Mouse (Mus musculus) embryonic facial prominence, embryonic 15.5 days (tissue): ENCODE results near the gene Fbxw2. TPM values are rescaled to one million over a fixed set of nuclear protein-coding genes. Genes with fewer than 3 reads are reported as not detected.
A peak's percentile ranks its signal among the peaks of the same experiment; 100 is the strongest.
"Not testable (repeated sequence)": the region's sequence is repeated elsewhere in the genome, so short reads cannot be mapped to it uniquely, and the experiment has no call there.

Experiments used
- ATAC-seq: fragments of 200-750 bp; cut with Nextera tagmentation; 2 replicates; pipeline ENCODE4 v1.8.0; 2017; ENCODE audit warnings: low read depth, moderate TSS enrichment; ENCODE audit not compliant: insufficient number of reproducible peaks, low FRiP score, low TSS enrichment
- H3K27ac ChIP-seq: fragments of 300-500 bp; sonication (generic); replicated peaks from 2 replicates; pipeline ENCODE4 v1.5.1; 2015; ENCODE audit warnings: mild to moderate bottlenecking, inconsistent platforms
- H3K27me3 ChIP-seq: fragments of 300-500 bp; sonication (generic); 2 replicates; pipeline ENCODE4 v1.6.1; 2015; ENCODE audit warnings: inconsistent platforms
- H3K36me3 ChIP-seq: fragments of 300-500 bp; sonication (generic); 2 replicates; pipeline ENCODE4 v1.6.1; 2015; ENCODE audit warnings: mild to moderate bottlenecking, inconsistent platforms
- H3K4me1 ChIP-seq: fragments of 300-500 bp; sonication (generic); 2 replicates; pipeline ENCODE4 v1.6.1; 2015; ENCODE audit warnings: inconsistent platforms
- H3K4me2 ChIP-seq: fragments of 300-500 bp; sonication (generic); replicated peaks from 2 replicates; pipeline ENCODE4 v1.6.1; 2015; ENCODE audit warnings: mild to moderate bottlenecking, inconsistent platforms
- H3K4me3 ChIP-seq: fragments of 300-500 bp; sonication (generic); replicated peaks from 2 replicates; pipeline ENCODE4 v1.5.1; 2015; ENCODE audit warnings: mild to moderate bottlenecking, inconsistent platforms
- H3K9ac ChIP-seq: fragments of 300-500 bp; sonication (generic); 2 replicates; pipeline ENCODE4 v1.6.1; 2015; ENCODE audit warnings: inconsistent platforms
- H3K9me3 ChIP-seq: fragments of 300-500 bp; sonication (generic); replicated peaks from 2 replicates; pipeline ENCODE4 v1.6.1; 2016; ENCODE audit warnings: inconsistent platforms
- WGBS: fragments of 180-500 bp; shearing (Covaris S2); methylation state at CpG from one replicate; pipeline ENCODE4 v1.1.7; 2015; 5-methylcytosine and 5-hydroxymethylcytosine counted together
- polyA plus RNA-seq: library from polyadenylated mRNA; unstranded; fragments of >200 nt; fragmentation: Nextera tagmentation; extraction: Ambion mirVana; gene quantifications from 2 replicates; pipeline ENCODE4 v1.2.1, GENCODE M21; 2015

The Fbxw2 gene
- polyA plus RNA-seq, 1 experiment from 2014 or later, result 95.6 TPM

GRCm38 (mm10) chr2:34810775-34811174 lies 15.3 kb downstream of the Fbxw2 start:
- Histone ChIP-seq H3K36me3 (peaks cover 73% of the 10 kb centered on the region), H3K4me1 (no peaks in the 10 kb centered on the region), H3K9ac (no peak overlapping the region), H3K27me3 (no peaks in the 10 kb centered on the region), H3K4me2 (no peak overlapping the region), H3K9me3 (no peaks in the 10 kb centered on the region), H3K27ac (no peak overlapping the region), H3K4me3 (no peak overlapping the region)
- ATAC-seq, result no peak
- WGBS, result 93% methylated on average over 3 of the region's 3 CpGs

GRCm38 (mm10) chr2:34809568-34809967 lies 16.5 kb downstream of the Fbxw2 start:
- H3K4me3 ChIP-seq, result no peak overlapping the region
- no peaks in the 10 kb centered on the region for H3K9me3 ChIP-seq
- ATAC-seq, result no peak
- 0 out of 2 replicates have a peak, but pooled peaks cover 3% of the 10 kb centered on the region for H3K4me1 ChIP-seq
- no peak overlapping the region for H3K9ac ChIP-seq
- H3K27ac ChIP-seq, result no peak overlapping the region
- no peak overlapping the region for H3K4me2 ChIP-seq
- peaks cover 70% of the 10 kb centered on the region for H3K36me3 ChIP-seq
- WGBS, result 90% methylated on average over 1 of the region's 1 CpGs
- no peaks in the 10 kb centered on the region for H3K27me3 ChIP-seq

- no peak overlapping the region for H3K9ac ChIP-seq
- H3K4me2 ChIP-seq, result no peak overlapping the region
- no peak for ATAC-seq
- no peaks in the 10 kb centered on the region for H3K9me3 ChIP-seq
- H3K27ac ChIP-seq, result no peak overlapping the region
- 82% methylated on average over 2 of the region's 2 CpGs for WGBS
- H3K27me3 ChIP-seq, result no peaks in the 10 kb centered on the region
- no peak overlapping the region for H3K4me3 ChIP-seq
- H3K4me1 ChIP-seq, result peaks cover 11% of the 10 kb centered on the region
- peaks cover 58% of the 10 kb centered on the region for H3K36me3 ChIP-seq
Observed at GRCm38 (mm10) chr2:34808057-34808456, 18.1 kb downstream of the Fbxw2 start.

GRCm38 (mm10) chr2:34805364-34805950 lies 20.7 kb downstream of the Fbxw2 start:
- 95% methylated on average over 10 of the region's 10 CpGs for WGBS
- Histone ChIP-seq H3K27ac (no peak overlapping the region), H3K27me3 (no peaks in the 10 kb centered on the region), H3K4me3 (no peak overlapping the region), H3K4me1 (peaks cover 12% of the 10 kb centered on the region), H3K9ac (no peak overlapping the region), H3K36me3 (peaks cover 35% of the 10 kb centered on the region), H3K9me3 (no peaks in the 10 kb centered on the region), H3K4me2 (no peak overlapping the region)
- ATAC-seq, result no peak

GRCm38 (mm10) chr2:34804815-34805214 lies 21.3 kb downstream of the Fbxw2 start:
- ATAC-seq, result no peak
- no peak overlapping the region for H3K4me2 ChIP-seq

GRCm38 (mm10) chr2:34804172-34804571 lies 21.9 kb downstream of the Fbxw2 start:
- ATAC-seq, result no peak
- Histone ChIP-seq H3K9ac (no peak overlapping the region), H3K9me3 (no peaks in the 10 kb centered on the region), H3K27me3 (no peaks in the 10 kb centered on the region), H3K4me3 (no peak overlapping the region), H3K4me1 (peaks cover 20% of the 10 kb centered on the region), H3K36me3 (peaks cover 27% of the 10 kb centered on the region), H3K4me2 (peak overlapping the region; percentile 42; the same call in 1 of the 2 replicates), H3K27ac (no peak overlapping the region)
- WGBS, result 93% methylated on average over 2 of the region's 2 CpGs

More at GRCm38 (mm10) chr2:34804815-34805214, 21.3 kb downstream of the Fbxw2 start:
- 62% methylated on average over 1 of the region's 1 CpGs for WGBS
- Histone ChIP-seq H3K36me3 (peaks cover 32% of the 10 kb centered on the region), H3K27me3 (no peaks in the 10 kb centered on the region), H3K9me3 (no peaks in the 10 kb centered on the region), H3K9ac (no peak overlapping the region), H3K4me3 (no peak overlapping the region), H3K4me1 (peaks cover 18% of the 10 kb centered on the region), H3K27ac (no peak overlapping the region)

GRCm38 (mm10) chr2:34803746-34804145 lies 22.4 kb downstream of the Fbxw2 start:
- peak overlapping the region; percentile 42 for H3K4me2 ChIP-seq
- no peaks in the 10 kb centered on the region for H3K9me3 ChIP-seq
- no peak overlapping the region for H3K9ac ChIP-seq
- H3K27me3 ChIP-seq, result no peaks in the 10 kb centered on the region
- WGBS, result 57% methylated on average over 3 of the region's 3 CpGs
- H3K4me1 ChIP-seq, result peaks cover 24% of the 10 kb centered on the region
- H3K36me3 ChIP-seq, result peaks cover 23% of the 10 kb centered on the region
- ATAC-seq, result no peak
- no peak overlapping the region for H3K27ac ChIP-seq
- peak overlapping the region; percentile 24 for H3K4me3 ChIP-seq

- WGBS, result under 1% methylated on average over 30 of the region's 32 CpGs
- 0 out of 2 replicates have a peak, but pooled peaks have one; percentile 9 for ATAC-seq
Observed at GRCm38 (mm10) chr2:34802565-34803245, 23.4 kb downstream of the Fbxw2 start.

GRCm38 (mm10) chr2:34801516-34802482 lies 24.3 kb downstream of the Fbxw2 start:
- WGBS, result 4% methylated on average over 39 of the region's 39 CpGs
- peaks cover 29% of the 10 kb centered on the region for H3K4me1 ChIP-seq

More at GRCm38 (mm10) chr2:34802565-34803245, 23.4 kb downstream of the Fbxw2 start:
- not testable (repeated sequence) for H3K9me3 ChIP-seq, H3K27me3 ChIP-seq
- Histone ChIP-seq H3K4me3 (peak overlapping the region; percentile 70), H3K27ac (peak overlapping the region; percentile 94), H3K4me1 (peaks cover 29% of the 10 kb centered on the region), H3K9ac (peak overlapping the region; percentile 85), H3K4me2 (peak overlapping the region; percentile 59), H3K36me3 (peaks cover 16% of the 10 kb centered on the region; the same call in 1 of the 2 replicates)

GRCm38 (mm10) chr2:34800371-34800770 lies 25.7 kb downstream of the Fbxw2 start:
- H3K4me2 ChIP-seq, result peak overlapping the region; percentile 75
- H3K27ac ChIP-seq, result peak overlapping the region; percentile 88
- H3K4me3 ChIP-seq, result peak overlapping the region; percentile 73
- no peak overlapping the region for H3K9ac ChIP-seq
- no peaks in the 10 kb centered on the region for H3K9me3 ChIP-seq
- ATAC-seq, result no peak
- H3K27me3 ChIP-seq, result no peaks in the 10 kb centered on the region
- H3K36me3 ChIP-seq, result peaks cover 4% of the 10 kb centered on the region; the same call in 1 of the 2 replicates
- WGBS, result 78% methylated on average over 7 of the region's 7 CpGs
- peaks cover 29% of the 10 kb centered on the region for H3K4me1 ChIP-seq

More at GRCm38 (mm10) chr2:34801516-34802482, 24.3 kb downstream of the Fbxw2 start:
- Histone ChIP-seq H3K9ac (peak overlapping the region; percentile 85), H3K9me3 (no peaks in the 10 kb centered on the region), H3K4me2 (peak overlapping the region; percentile 42), H3K27me3 (no peaks in the 10 kb centered on the region), H3K27ac (peak overlapping the region; percentile 94), H3K36me3 (peaks cover 13% of the 10 kb centered on the region; the same call in 1 of the 2 replicates), H3K4me3 (peak overlapping the region; percentile 70)
- peak; percentile 97 for ATAC-seq
